In the genomic region with DNA sequence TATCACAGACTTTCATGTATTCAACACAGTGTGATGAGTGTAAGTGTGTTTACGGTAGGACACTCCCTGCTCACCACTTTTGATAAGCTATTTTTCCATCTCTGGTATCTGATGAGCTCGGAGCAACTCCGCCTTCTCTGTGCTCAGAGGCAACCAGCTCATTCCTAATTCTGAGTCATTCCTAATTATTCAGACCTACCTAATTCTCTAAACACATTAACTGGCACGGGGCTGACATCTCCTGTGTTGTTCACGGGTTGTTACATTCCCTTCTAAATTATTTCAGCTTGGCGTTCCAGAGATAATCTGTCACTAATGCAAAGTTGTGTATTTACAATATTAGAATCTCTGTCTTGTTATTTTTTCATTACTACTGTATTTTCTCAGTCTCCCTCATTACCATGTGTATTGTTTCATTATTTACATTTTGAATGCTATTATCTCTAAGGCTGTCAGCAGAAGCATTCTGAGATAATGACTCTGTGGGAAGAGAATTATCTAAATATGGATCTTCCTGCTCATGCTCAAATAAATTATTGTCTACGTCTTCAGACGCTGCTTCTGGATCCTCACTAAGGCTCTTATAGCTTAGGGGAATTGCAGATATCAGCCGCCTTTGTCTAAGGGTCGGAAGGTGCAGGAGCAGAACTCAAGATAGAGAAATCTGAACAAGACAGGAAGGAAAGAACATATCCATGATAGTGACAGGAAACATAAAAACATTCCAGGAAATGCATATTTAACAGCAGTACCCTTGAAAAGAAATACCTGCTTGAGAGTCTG, we compare ENCODE assay signal across 27 mouse cellular contexts.
DNase-seq lines count a peak whose midpoint lies in the region; ATAC-seq and TF ChIP-seq lines count a peak whose summit lies in the region.
"Had no signal": no experiment of that assay in that cellular context is flagged by ENCODE, and none has a peak within 500 bp of the region (broad histone marks: within the 10 kb centered on the region; RNA-seq: fewer than 3 reads in every experiment).

No protein-coding gene starts in this region.

- no peak overlapping the region for H3K9ac ChIP-seq in forebrain, embryonic 15.5 days (replicated peaks)
- H3K9ac ChIP-seq in forebrain, embryonic 12.5 days = no peak overlapping the region
- no peak overlapping the region for H3K9ac ChIP-seq in midbrain, embryonic 15.5 days
- no peak overlapping the region for H3K9ac ChIP-seq in midbrain, postnatal 0 days (replicated peaks; ENCODE audit: low read length, poor library complexity, severe bottlenecking)
- no peak overlapping the region for H3K9ac ChIP-seq in forebrain, postnatal 0 days
- H3K9ac ChIP-seq: embryonic facial prominence, embryonic 13.5 days; liver, embryonic 15.5 days; lung, embryonic 15.5 days; stomach, embryonic 15.5 days had no signal

- no peak overlapping the region for H3K4me3 ChIP-seq in forebrain, embryonic 15.5 days
- no peak overlapping the region for H3K4me3 ChIP-seq in forebrain, embryonic 12.5 days (replicated peaks)
- no peak overlapping the region for H3K4me3 ChIP-seq in midbrain, embryonic 15.5 days
- no peak overlapping the region for H3K4me3 ChIP-seq in midbrain, postnatal 0 days (ENCODE audit: low read depth, low read length)
- no peak overlapping the region for H3K4me3 ChIP-seq in forebrain, postnatal 0 days (ENCODE audit: low read depth, low read length)
- H3K4me3 ChIP-seq: embryonic facial prominence, embryonic 13.5 days; heart, embryonic 10.5 days; limb, embryonic 10.5 days; liver, embryonic 15.5 days; lung, embryonic 15.5 days; megakaryocyte, embryonic 14.5 days; stomach, embryonic 15.5 days had no signal

- H3K27me3 ChIP-seq in forebrain, embryonic 15.5 days = no peaks in the 10 kb centered on the region
- no peaks in the 10 kb centered on the region for H3K27me3 ChIP-seq in forebrain, embryonic 12.5 days
- H3K27me3 ChIP-seq in midbrain, embryonic 15.5 days (replicated peaks) = no peaks in the 10 kb centered on the region
- H3K27me3 ChIP-seq in midbrain, postnatal 0 days (ENCODE audit: insufficient read depth, low read length) = no peaks in the 10 kb centered on the region
- H3K27me3 ChIP-seq in forebrain, postnatal 0 days (ENCODE audit: insufficient read depth, low read length) = no peaks in the 10 kb centered on the region
- H3K27me3 ChIP-seq: embryonic facial prominence, embryonic 13.5 days; liver, embryonic 15.5 days; lung, embryonic 15.5 days; megakaryocyte, embryonic 14.5 days; stomach, embryonic 15.5 days had no signal

- peak overlapping the region; percentile 23; the same call in 1 of the 2 replicates for H3K27ac ChIP-seq in forebrain, embryonic 15.5 days (replicated peaks)
- no peak overlapping the region for H3K27ac ChIP-seq in forebrain, embryonic 12.5 days
- peak overlapping the region; percentile 17; the same call in 1 of the 2 replicates for H3K27ac ChIP-seq in midbrain, embryonic 15.5 days
- H3K27ac ChIP-seq in midbrain, postnatal 0 days (ENCODE audit: low read depth, low read length) = no peak overlapping the region
- H3K27ac ChIP-seq in forebrain, postnatal 0 days (ENCODE audit: low read depth, low read length) = no peak overlapping the region
- H3K27ac ChIP-seq: embryonic facial prominence, embryonic 13.5 days; heart, embryonic 10.5 days; limb, embryonic 10.5 days; liver, embryonic 15.5 days; lung, embryonic 15.5 days; stomach, embryonic 15.5 days had no signal

- no peaks in the 10 kb centered on the region for H3K9me3 ChIP-seq in forebrain, embryonic 15.5 days
- no peaks in the 10 kb centered on the region for H3K9me3 ChIP-seq in forebrain, embryonic 12.5 days
- no peaks in the 10 kb centered on the region for H3K9me3 ChIP-seq in midbrain, embryonic 15.5 days
- H3K9me3 ChIP-seq in midbrain, postnatal 0 days (ENCODE audit: low read length) = no peaks in the 10 kb centered on the region
- H3K9me3 ChIP-seq in forebrain, postnatal 0 days (ENCODE audit: low read length) = no peaks in the 10 kb centered on the region
- H3K9me3 ChIP-seq: embryonic facial prominence, embryonic 13.5 days; heart, embryonic 10.5 days; limb, embryonic 10.5 days; liver, embryonic 15.5 days; lung, embryonic 15.5 days; megakaryocyte, embryonic 14.5 days; stomach, embryonic 15.5 days had no signal

- TF ChIP-seq CTCF in midbrain, postnatal 0 days (IDR thresholded peaks at IDR 0.05) = no peak
- no peak for TF ChIP-seq CTCF in forebrain, postnatal 0 days (IDR thresholded peaks at IDR 0.05; ENCODE audit: low read depth)

- ATAC-seq in forebrain, embryonic 15.5 days (replicated peaks) = peak; percentile 55; the same call in 1 of the 2 replicates
- no peak for ATAC-seq in forebrain, embryonic 12.5 days (ENCODE audit: low FRiP score)
- ATAC-seq in midbrain, embryonic 15.5 days (replicated peaks) = peak; percentile 68
- ATAC-seq in midbrain, postnatal 0 days (ENCODE audit: low FRiP score) = no peak
- peak; percentile 71; the same call in 1 of the 2 replicates for ATAC-seq in forebrain, postnatal 0 days
- ATAC-seq: CD4-positive, CD25-positive, alpha-beta regulatory T cell, adult 4 months; intestine, embryonic 16.5 days had no signal

- H3K36me3 ChIP-seq in forebrain, embryonic 15.5 days = no peaks in the 10 kb centered on the region
- H3K36me3 ChIP-seq in forebrain, embryonic 12.5 days (replicated peaks) = no peaks in the 10 kb centered on the region
- no peaks in the 10 kb centered on the region for H3K36me3 ChIP-seq in midbrain, embryonic 15.5 days (replicated peaks)
- no peaks in the 10 kb centered on the region for H3K36me3 ChIP-seq in midbrain, postnatal 0 days (ENCODE audit: insufficient read depth, low read length)
- H3K36me3 ChIP-seq in forebrain, postnatal 0 days (ENCODE audit: insufficient read depth) = no peaks in the 10 kb centered on the region
- H3K36me3 ChIP-seq: embryonic facial prominence, embryonic 13.5 days; heart, embryonic 10.5 days; limb, embryonic 10.5 days; liver, embryonic 15.5 days; lung, embryonic 15.5 days; stomach, embryonic 15.5 days had no signal

- WGBS in forebrain, embryonic 15.5 days = 54% methylated on average over 10 of the region's 10 CpGs
- WGBS in forebrain, embryonic 12.5 days = 71% methylated on average over 10 of the region's 10 CpGs
- 36% methylated on average over 10 of the region's 10 CpGs for WGBS in midbrain, embryonic 15.5 days
- 43% methylated on average over 10 of the region's 10 CpGs for WGBS in midbrain, postnatal 0 days
- 41% methylated on average over 10 of the region's 10 CpGs for WGBS in forebrain, postnatal 0 days

- no peak overlapping the region for H3K4me2 ChIP-seq in forebrain, embryonic 15.5 days (replicated peaks)
- no peak overlapping the region for H3K4me2 ChIP-seq in forebrain, embryonic 12.5 days
- no peak overlapping the region for H3K4me2 ChIP-seq in midbrain, embryonic 15.5 days
- H3K4me2 ChIP-seq in midbrain, postnatal 0 days (ENCODE audit: low read depth, low read length, poor library complexity, severe bottlenecking) = no peak overlapping the region
- no peak overlapping the region for H3K4me2 ChIP-seq in forebrain, postnatal 0 days (ENCODE audit: low read depth)
- H3K4me2 ChIP-seq: embryonic facial prominence, embryonic 13.5 days; liver, embryonic 15.5 days; lung, embryonic 15.5 days; stomach, embryonic 15.5 days had no signal

- H3K4me1 ChIP-seq in forebrain, embryonic 15.5 days = 0 out of 2 replicates have a peak, but pooled peaks cover 7% of the 10 kb centered on the region
- H3K4me1 ChIP-seq in forebrain, embryonic 12.5 days = peaks cover 7% of the 10 kb centered on the region; the same call in 1 of the 2 replicates
- H3K4me1 ChIP-seq in midbrain, embryonic 15.5 days = peaks cover 18% of the 10 kb centered on the region
- H3K4me1 ChIP-seq in midbrain, postnatal 0 days (ENCODE audit: insufficient read depth, low read length) = no peaks in the 10 kb centered on the region
- H3K4me1 ChIP-seq in forebrain, postnatal 0 days (ENCODE audit: insufficient read depth) = no peaks in the 10 kb centered on the region
- H3K4me1 ChIP-seq: liver, embryonic 15.5 days; megakaryocyte, embryonic 14.5 days; stomach, embryonic 15.5 days had no signal

- DNase-seq in midbrain, postnatal 0 days (ENCODE audit: low spot score) = no peak
- no peak for DNase-seq in forebrain, postnatal 0 days
- no peak for DNase-seq in cerebellum, adult 8-10 months
- DNase-seq in adrenal gland, postnatal 14 days = no peak
- DNase-seq: adrenal gland, adult 2 months; cerebellum, adult 2 months; cerebellum, postnatal 36 days; embryo, embryonic 11 days; gastrocnemius, postnatal 10 days; kidney, adult 9 months; kidney, postnatal 14 days; liver; lung, postnatal 36 days; thymus, adult 18-20 months; thymus, postnatal 4 days had no signal

Comparison
In these comparisons a context has a peak if more than half of its experiments do, and no peak if none do; other contexts are left out.
1. ATAC-seq: peak in forebrain, embryonic 15.5 days (single experiment), midbrain, embryonic 15.5 days (single experiment) and forebrain, postnatal 0 days (single experiment); none in forebrain, embryonic 12.5 days (single experiment) and midbrain, postnatal 0 days (single experiment).
2. H3K27ac ChIP-seq: peak in forebrain, embryonic 15.5 days (single experiment) and midbrain, embryonic 15.5 days (single experiment); none in forebrain, embryonic 12.5 days (single experiment), midbrain, postnatal 0 days (single experiment) and forebrain, postnatal 0 days (single experiment).